Mouse (Mus musculus): Measurements from ENCODE around the gene 2610001J05Rik.

GRCm38 (mm10) chr6:13873959-13874358 is 2.6 kb upstream of the 2610001J05Rik start:
- TF ChIP-seq GATA1 (IDR thresholded peaks at IDR 0.05; ENCODE audit: borderline replicate concordance, low read length) (no peak), FLI1 (IDR thresholded peaks at IDR 0.05; ENCODE audit: low read length) (no peak)
